Mouse (Mus musculus): ENCODE data around the gene Rab4a.

GRCm38 (mm10) chr8:123845991-123846390 lies 40.2 kb downstream of the Rab4a start:
- no peak for TF ChIP-seq CTCF (IDR thresholded peaks at IDR 0.05; ENCODE audit: low read depth)
- no peak for TF ChIP-seq EP300 (IDR thresholded peaks at IDR 0.05; ENCODE audit: low read depth)
